Mouse (Mus musculus): ENCODE results near the gene Gm10842.
"Not testable (repeated sequence)": the region's sequence is repeated elsewhere in the genome, so short reads cannot be mapped to it uniquely, and the experiment has no call there.

Gene Gm10842

DNA sequence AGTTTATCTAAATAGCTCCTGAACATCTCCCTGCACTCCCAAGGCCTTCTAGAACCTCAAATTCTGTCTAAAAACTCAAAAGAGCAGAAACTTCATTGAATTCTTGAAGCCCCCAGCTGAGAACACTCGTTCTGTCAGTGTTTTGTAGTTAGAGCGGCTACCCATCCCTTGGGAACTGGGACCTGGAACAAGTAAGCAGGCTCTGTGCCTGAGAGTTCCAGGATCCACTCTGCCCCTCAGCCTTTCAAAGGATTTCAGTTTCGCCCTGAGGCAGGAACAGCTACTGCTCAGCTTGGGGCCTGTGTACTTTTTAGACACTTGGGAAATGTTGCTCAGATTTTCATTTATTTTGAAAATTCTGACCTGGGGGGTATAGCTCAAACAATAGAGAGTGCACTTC lies at the start of gene Gm10842:
Gm10842 (plus strand) TSS at position 301 of the 400 bp plus-strand sequence.
- DNase-seq (ENCODE audit: low spot score), result no peak

GRCm38 (mm10) chr11:105112448-105112847 lies 34.2 kb upstream of the Gm10842 start:
- not testable (repeated sequence) for DNase-seq (ENCODE audit: low spot score)

DNA sequence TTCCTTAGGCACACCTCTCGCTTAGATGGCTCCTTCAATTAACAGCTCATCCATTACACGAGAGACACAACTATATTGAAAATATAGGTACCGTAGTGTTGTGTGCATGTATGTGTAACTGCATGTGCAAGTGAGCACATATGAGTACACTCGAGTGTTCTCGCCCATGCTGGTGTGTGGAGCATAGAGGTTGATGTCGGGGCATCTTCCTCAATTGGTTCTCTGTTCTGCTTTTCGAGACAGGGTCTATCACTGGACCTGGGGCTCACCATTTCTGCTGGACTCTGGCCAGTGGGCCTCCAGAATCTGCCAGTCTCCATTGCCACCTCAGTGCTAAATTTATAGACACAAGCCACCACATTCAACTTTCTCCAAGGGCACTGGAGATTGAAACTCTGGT lies 28.9 kb upstream of the Gm10842 start:
- no peak for DNase-seq (ENCODE audit: low spot score)

- no peak for DNase-seq (ENCODE audit: low spot score)
Observed at GRCm38 (mm10) chr11:105120551-105121061, 26.1 kb upstream of the Gm10842 start.

DNA sequence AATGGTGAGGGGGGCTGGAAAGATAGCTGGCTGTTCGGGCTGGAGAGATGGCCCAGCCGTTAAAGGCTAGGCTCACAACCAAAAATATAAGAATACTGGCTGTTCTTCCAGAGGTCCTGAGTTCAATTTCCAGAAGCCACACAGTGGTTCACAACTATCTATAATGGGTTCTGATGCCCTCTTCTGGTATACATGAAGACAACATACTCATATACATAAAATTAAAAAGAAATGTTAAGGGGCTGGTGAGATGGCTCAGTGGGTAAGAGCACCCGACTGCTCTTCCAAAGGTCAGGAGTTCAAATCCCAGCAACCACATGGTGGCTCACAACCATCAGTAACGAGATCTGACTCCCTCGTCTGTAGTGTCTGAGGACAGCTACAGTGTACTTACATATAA lies 24.9 kb upstream of the Gm10842 start:
- DNase-seq (ENCODE audit: low spot score), result not testable (repeated sequence)

DNA sequence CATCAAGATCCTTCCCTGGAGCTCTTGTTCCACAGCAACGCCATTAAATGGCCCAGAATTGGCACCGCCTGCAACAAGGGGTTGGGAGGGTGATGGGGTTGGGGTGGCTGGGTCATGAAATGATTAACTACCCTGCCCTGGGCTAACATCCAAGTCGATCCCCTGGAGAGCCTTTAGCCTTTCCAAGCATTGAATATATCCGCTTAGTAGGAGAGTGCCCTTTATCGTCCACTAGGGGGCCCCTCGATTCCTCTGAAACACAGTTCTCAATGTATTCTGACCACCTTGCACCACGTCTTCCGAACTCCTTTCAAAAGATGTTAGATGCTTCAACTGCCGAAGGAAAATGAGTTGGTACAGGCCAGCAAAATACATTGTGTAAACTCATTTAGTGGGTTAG lies 22.7 kb upstream of the Gm10842 start:
- no peak for DNase-seq (ENCODE audit: low spot score)

DNA sequence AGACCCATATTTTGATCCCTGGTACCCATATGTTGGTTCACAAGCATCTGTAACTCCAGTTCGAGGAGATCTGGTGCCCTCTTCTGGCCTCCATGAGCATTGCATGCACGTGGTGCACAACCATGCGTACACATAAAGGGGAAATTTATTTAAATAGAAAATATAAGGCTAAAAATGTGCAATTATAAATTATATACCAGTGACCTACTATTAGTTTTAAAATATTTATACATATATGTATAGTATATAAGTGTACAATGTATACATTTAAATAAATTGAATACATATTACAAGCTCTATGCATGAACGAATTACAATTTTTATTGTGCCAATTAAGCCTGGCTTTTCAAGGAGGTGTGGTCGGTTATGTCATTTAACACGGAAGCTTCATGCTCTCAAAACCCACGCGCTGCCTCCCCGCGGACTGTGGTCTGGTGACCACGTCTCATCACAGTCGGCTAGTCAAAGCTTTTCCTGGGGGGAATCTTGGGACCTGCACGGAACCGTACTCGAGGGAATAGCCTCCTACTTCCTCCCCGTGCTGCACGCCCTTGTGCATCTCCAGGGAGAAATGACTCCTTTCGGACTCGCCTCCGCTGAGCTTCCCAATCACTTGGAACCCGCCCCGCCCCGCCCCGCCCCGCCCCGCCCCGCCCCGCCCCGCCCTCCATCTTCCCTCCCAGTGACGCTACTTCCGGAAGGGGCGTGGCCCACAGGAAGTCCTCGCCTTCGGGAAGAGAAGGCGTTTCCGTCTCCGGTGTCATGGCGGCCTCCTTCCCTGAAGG lies 20.8 kb upstream of the Gm10842 start, which contains the start of gene Mettl2:
Mettl2 (plus strand) TSS at position 691 of the 785 bp plus-strand sequence.
- peak; percentile 40 for DNase-seq (ENCODE audit: low spot score)

GRCm38 (mm10) chr11:105126520-105127029 lies 20.1 kb upstream of the Gm10842 start:
- no peak for DNase-seq (ENCODE audit: low spot score)

DNA sequence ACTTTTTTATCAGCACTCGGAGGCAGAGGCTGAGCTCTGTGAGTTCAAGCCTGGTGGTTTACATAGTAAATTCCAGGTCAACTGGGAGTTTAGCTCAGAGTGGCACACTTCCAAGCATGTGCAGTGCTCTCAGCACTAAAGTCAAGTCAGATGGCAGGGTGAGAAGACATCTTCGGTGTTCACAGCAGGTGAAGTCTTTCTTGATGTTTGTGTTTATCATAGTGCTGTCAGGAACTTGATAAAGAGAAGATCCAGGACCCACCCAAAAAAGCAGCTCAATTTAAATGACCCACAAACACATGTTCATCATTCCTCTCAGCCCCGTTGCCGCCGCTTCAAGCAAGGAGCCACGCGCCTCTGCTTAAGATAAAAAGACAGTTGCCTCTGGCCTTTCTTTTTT lies 11.0 kb upstream of the Gm10842 start:
- no peak for DNase-seq (ENCODE audit: low spot score)

DNA sequence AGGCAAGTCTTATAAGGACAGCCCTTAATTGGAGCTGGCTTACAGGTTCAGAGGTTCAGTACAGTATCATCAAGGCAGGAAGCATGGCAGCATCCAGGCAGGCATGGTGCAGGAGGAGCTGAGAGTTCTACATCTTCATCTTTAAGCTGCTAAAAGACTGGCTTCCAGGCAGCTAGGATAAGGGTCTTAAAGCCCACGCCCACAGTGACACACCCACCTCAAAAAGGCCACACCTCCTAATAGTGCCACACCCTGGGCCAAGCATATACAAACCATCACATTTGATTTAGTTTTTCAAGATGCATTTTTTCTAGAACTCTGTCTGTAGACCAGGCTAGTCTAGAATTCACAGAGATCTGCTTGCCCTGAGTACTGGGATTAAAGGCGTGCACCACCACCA lies 9.4 kb upstream of the Gm10842 start:
- not testable (repeated sequence) for DNase-seq (ENCODE audit: low spot score)

- DNase-seq (ENCODE audit: low spot score), result not testable (repeated sequence)
Observed at GRCm38 (mm10) chr11:105140512-105140911, 6.2 kb upstream of the Gm10842 start.

DNA sequence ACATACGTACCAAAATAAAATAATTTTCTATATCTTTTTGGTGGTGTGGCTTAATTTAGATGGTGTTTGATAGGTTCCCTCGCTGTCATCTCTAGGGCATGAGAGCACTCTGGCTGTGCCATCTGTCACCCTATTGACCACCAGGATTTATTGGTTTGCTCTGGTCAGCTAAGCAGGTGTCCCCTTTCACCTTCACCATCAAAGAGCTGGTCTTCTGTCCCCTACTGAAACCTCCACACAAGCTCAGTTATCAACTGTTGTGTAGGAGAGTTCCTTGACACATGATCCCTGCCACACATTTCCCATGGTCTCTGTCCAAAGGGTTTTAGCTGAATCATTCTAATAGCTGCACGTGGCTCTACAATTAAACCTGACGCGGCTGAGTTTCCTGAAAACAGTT lies 5.6 kb upstream of the Gm10842 start:
- no peak for DNase-seq (ENCODE audit: low spot score)

- DNase-seq (ENCODE audit: low spot score), result no peak
Observed at GRCm38 (mm10) chr11:105143564-105143963, 3.1 kb upstream of the Gm10842 start.

- no peak for DNase-seq (ENCODE audit: low spot score)
Observed at GRCm38 (mm10) chr11:105144084-105144483, 2.6 kb upstream of the Gm10842 start.

- no peak for DNase-seq (ENCODE audit: low spot score)
Observed at GRCm38 (mm10) chr11:105144508-105145210, 2.0 kb upstream of the Gm10842 start.

DNA sequence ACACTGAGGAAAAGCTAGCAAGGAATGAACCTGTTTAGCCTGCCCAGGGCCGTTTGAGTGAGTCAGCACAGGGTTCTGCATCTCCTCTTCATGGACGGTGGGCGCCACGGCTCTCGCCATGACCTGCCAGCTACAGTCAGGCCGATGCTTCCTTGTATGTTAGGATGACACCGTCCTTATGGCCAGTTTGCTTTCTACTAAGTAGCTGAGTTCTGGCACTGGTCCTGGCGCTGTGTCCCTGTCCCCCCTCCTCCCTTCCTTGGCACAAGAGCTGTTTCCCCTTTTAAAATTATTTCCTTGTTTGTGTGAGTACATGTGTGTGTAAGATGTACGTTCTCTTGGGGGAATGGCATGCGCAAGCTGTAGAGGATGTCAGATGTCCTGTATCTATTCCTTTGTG lies 1.5 kb upstream of the Gm10842 start:
- no peak for DNase-seq (ENCODE audit: low spot score)

DNA sequence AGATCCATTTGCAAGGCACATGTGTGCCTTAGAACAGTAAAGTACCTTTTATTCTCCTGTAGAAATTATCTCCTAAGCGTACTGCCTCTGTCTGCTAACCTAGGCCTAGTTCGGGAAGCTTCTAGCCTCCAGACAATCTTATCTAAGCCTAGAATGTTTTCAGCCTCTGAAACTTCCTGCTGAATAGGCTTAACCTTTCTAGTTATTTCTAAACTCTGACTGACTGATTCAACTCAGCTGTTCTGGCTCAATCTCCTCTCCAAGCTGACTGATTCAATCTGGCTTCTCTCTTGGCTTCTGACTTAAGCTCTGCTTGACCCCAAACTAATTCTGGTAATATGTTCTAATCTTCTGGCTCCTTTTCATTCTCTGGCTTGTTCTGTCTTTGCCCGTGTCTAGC lies 2.7 kb downstream of the Gm10842 start:
- no peak for DNase-seq (ENCODE audit: low spot score)

DNA sequence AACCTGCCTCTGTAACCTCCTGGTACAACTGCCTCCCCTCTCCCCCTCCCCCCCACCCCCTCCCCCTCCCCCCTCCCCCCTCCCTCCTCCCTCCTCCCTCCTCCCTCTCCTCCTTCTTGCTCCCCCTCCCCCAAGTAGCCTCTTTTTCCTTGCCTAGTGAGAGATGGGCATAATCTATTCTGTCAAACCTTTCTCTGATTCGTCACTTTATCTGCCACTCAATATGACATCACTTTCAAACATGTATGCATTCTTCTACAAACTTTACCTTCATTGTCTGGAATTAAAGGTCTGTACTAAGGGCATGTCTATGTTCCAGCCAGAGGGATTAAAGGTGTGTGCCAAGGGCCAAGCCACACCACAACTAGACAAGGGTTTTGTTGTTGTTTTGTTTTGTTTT lies 3.1 kb downstream of the Gm10842 start:
- no peak for DNase-seq (ENCODE audit: low spot score)

GRCm38 (mm10) chr11:105150691-105151090 lies 4.0 kb downstream of the Gm10842 start:
- no peak for DNase-seq (ENCODE audit: low spot score)

DNA sequence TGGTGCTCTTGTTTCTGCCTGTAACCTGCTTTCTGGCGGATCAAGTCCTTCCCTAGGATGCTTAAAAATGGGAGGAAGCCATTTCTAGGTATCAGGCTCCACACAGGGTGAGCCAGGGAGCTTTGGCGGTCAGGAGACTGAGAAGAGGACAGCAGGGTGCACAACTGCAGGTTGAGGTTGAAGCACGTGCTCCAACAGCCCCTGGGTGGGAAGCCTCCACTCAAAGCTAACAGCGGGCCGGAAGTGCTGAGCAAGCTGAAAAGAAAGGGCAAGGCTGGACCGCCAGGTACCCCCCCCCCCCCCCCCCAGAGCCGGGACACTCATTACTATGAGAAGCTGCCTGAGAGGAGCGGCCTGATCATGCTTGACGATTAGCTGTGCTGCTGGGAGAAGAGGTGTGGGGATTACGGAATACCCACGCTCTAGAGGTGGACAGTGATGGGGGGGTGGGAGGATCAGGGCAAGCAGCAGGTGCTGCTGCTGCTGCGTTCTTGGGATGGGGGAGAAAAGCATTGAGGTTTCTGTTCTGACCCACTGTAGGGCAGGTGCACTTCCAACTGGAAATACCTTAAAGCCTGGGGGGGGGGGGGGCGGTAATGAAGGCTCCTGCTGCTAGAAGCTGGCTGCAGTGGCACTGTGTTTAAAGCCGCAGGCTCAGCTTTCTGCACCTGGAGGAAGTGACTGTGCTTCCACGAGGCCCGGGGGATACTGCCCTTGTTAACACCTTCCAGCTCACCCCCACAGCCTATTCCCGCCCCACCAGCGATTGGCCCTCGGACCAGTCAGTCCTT lies 4.7 kb downstream of the Gm10842 start:
- DNase-seq (ENCODE audit: low spot score), result no peak

- DNase-seq (ENCODE audit: low spot score), result no peak
Observed at GRCm38 (mm10) chr11:105152017-105152300, 5.3 kb downstream of the Gm10842 start.

- DNase-seq (ENCODE audit: low spot score), result no peak
Observed at GRCm38 (mm10) chr11:105152357-105152899, 5.7 kb downstream of the Gm10842 start.

Data from urinary bladder, postnatal 10 days (tissue).